Mouse (Mus musculus) adrenal gland, postnatal 4 days (tissue): Measurements from ENCODE around the gene Zdhhc25. TPM values are rescaled to one million over a fixed set of nuclear protein-coding genes. Genes with fewer than 3 reads are reported as not detected.

Source experiments
- DNase-seq, 2 experiments: peaks; one replicate each; pipeline ENCODE4 v3.0.0; 2021 to 2022; ENCODE audit warnings: low spot score in 2 of 2, mixed read lengths in 2 of 2
- long read RNA-seq, 2 experiments: library from polyadenylated mRNA; stranded (forward); transcript quantifications; one replicate each; pipeline ENCODE4 v2.0.0; 2021
- total RNA-seq, 2 experiments: library from RNA; stranded (reverse); gene quantifications; 2 replicates each; pipeline ENCODE4 v1.2.3; 2021

Zdhhc25 gene
- not detected for total RNA-seq
- long read RNA-seq, experiment 1: 0 reads
- long read RNA-seq, experiment 2: 0 reads

DNA sequence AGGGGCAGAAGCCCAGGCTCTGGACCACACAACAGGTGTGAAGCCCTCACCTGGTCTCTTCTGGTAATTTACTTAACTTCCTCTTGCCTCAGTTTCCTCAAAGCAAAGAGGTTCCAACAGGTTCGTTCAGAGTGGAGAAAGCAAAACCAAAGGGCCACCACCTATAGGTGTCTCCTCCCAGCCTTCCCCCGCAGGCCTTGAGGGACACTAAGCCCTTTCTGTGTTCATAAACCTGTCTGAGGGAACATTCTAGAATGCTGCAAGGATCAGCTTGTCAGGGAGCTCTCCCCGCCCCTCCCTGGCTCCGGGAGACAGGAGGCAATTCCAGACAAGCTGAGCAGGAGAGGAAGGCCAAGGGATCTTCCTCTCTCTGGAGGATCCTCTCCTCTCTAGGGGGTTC, at the start of gene Zdhhc25:
Gene Zdhhc25, plus strand, starts transcription at position 301 of the 400 bp plus-strand sequence.
- DNase-seq: no peak

DNA sequence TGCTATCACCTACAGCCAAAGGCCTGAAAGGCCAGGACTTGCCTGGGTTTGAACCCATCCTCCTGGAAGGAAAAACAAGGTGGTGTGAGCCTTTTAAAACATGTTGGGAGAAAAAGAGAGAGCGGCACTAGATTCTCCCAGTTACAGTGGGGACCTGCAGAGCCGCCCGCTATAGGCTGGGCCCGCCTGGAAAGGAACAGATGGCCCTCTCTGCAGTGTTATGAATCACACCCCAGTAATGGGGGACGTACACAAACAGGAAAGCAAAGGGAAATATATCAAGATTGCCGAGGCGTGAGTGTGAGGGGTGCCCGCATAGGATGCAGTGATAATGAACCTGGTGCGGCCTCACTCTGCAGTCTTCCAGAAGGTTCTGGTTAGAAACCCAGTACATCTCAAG, 47.2 kb upstream of the Zdhhc25 start:
- no peak for DNase-seq

DNA sequence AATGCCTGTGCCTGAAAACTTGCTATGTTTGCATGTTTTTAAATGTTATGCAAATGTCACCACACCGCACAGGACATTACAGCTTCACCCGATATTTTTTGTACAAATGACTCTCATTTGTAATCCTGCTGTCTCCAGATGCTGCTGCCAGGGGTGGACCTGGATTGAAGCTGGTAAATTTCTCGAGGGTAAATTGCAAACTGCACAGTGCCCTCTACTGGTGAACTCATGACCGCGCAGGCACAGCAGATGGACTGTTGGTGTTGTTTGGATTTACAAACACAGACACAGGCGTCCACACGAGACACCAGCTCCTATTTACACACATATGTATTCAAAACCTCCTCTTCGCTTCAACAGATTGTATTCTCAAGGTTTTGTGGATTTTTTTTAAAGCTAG, 44.6 kb upstream of the Zdhhc25 start:
- no peak for DNase-seq

DNA sequence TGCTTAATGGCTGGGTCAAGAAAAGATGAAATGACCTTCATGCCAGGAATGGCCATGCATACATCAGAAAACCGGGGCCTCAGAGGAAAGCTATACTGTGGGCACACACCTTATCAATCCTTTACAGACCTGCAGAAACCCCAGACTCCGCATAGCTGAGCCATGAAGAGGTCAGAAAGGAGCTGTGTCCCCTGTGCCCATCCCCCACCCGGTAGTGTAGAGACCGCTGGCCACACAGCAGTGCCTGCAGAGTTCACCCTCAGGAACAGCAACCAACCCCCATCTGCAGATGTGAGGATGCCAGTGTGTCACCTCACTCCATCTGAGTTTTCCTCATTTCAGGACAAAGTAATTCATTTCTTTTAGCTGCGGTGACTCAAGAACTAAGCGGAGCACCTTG, 39.5 kb upstream of the Zdhhc25 start:
- no peak for DNase-seq

DNA sequence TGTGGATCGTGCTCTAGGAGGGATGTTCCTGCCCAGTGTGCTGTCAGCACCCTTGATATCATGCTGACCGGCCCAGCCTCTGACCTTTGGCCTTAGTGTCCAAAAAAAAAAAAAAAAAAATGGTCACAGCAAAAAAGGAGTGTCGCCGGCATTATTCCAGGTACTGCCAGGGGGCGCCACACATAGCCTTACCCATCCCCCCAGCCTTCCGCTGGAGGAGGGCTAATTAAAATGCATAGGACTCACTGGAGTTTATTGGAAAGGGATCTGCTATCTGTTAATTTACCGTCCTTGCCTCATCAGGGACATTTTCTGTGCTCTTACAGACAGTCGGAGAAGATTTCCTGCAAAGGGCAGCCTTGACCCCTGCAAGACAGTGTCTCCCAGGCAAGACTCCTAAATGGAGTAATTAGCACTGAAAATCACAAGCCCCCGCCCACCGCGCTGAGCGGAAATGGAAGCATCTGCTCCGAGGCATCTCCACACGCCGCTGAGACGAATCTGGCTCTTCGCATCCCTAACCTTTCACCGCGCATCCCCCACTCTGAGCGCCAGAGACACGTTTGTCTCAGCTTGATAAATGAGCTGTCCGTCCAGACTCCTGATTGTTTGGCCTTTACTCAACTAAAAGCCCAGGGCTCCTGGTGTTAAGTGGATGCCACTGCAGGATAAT, 38.9 kb upstream of the Zdhhc25 start:
- DNase-seq: no peak

DNA sequence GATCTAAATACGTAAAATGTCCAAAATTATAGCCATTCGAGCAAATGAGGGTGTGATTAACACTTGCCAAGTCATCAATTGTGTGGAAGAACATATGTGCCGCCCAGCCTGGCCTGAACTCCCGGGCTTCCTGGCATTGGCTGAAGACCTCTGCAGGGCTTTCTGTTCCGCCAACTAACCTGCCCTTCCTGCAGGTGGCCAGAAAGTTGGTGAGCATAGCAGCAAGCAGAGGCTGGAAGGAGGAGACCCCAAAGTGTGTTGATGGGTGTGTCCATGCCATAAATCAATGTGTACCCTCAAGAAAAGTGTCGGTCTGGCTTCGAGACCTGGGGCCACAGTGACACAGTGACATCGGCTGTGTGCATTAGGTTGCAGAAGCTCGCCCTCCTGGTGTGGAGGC, 34.8 kb upstream of the Zdhhc25 start:
- no peak for DNase-seq

DNA sequence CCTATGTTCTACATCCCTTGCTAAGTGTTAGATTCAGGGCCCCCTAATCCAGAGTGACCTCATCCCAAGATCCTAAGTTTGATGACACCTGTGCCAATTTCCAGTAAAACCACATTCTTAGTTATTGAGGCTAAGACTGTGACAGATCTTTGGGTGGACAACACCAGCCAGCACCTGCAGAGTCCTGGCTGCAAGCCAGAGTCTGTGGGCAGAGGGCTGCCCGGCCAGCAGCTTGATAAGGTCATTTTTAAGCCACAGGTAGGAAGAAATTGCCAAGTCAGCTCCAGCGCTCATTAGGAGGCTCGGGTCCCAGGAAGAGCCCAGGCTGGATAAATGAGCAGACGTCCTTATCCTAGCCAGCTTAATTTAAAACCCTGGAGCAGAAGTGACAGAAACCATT, 34.3 kb upstream of the Zdhhc25 start:
- DNase-seq: no peak

DNA sequence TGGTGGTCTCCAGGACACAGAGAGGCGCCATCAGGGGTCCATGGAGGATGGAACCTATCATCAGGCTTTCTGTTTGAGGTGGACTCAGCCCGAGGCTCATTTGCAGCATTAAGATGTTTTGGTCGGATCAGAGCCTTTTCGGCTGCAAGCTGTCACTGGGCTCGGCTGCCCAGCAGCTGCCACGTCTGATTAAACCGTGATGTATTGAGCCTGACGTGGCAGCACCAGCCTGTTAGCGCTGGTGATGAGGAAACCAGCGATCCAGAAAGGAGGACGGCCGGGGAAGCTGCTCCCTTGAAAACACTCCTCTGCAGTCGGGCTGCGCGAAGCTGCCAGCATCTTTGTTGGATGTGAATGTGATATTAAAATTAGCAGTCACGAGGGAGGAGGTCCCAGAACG, 29.4 kb upstream of the Zdhhc25 start:
- DNase-seq: no peak

DNA sequence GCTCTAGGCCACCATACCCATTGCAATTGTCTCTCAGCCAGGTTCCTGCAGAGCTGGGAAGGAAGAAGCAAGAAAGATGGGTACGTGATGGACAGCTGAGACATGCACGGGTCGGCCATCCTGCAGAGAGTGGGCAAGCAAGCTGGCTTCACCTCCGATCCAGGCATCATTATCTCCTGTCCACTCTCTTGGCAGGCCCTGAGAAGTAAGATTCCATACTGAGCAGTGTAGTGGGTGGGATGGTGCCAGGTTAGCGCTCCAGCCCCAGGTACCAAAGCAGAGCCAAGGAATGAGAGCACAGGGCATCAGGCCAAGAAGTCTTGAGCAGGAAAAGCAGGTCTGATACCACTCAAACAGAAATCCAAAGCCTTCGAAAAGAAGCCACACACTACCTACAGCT, 20.6 kb upstream of the Zdhhc25 start:
- DNase-seq: no peak

DNA sequence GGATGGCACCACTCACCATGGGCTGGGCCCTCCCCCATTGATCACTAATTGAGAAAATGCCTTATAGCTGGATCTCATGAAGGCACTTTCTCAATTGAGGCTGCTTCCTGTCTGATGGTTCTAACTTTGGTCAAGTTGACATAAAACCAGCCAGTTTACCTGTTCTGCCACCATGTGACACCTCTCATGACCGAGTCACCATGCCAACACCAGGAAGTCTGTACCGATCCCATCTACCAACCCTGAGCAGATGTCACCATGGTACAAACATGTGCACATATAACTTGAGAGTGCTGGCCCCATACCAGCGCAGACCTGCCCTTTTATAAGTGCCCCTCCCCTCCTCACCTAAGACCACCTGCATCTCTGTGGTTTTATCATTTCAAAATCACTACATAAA, 2.4 kb downstream of the Zdhhc25 start:
- no peak for DNase-seq

DNA sequence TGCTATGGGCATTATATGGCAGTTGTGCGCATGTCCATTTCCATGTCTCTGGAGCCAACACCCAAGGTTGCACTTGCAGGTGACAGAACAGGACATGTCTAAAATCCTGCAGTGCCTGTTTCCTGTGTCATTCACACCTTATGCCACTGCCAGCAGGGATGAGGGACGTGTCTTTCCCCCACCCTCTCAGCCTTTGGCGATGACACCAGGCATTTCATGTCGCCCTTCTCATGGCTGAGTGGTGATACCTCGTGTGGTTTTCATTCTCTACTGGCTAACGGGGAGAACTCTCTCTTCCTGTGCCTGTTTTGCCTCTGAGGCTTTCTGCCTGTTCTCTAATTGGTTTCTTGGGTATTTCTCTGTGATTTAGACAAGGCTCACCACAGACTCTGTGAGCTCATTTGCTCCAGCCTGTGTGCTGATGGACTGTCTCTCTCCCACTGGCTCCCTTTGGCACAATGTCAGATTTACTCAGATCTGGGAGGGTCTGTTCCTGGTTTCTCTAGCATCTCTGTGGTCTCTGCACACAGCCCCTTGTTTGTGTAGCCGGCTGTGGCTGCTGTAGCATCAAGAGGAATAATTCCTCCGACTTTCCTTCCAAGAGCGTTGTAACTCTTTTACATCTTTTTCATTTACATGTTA, 3.1 kb downstream of the Zdhhc25 start:
- no peak for DNase-seq

DNA sequence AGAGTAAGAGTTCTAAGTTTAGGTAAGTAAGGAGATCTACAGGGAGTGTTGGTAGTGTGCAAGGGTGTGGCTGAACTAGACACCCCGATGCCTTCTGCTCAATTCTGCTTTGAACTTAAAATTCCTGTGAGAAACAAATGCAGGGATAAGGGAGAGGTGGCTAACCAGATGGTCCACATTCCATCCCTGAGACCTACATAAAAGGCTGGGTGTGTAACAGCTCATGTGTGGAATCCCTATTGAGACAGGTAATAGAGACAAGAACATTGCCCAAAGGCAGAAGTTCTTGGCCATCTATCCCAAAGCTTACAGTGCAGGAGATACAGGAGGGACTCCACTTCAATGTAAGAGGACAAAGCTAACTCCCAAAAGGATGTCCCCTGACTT, 3.6 kb downstream of the Zdhhc25 start:
- no peak for DNase-seq

DNA sequence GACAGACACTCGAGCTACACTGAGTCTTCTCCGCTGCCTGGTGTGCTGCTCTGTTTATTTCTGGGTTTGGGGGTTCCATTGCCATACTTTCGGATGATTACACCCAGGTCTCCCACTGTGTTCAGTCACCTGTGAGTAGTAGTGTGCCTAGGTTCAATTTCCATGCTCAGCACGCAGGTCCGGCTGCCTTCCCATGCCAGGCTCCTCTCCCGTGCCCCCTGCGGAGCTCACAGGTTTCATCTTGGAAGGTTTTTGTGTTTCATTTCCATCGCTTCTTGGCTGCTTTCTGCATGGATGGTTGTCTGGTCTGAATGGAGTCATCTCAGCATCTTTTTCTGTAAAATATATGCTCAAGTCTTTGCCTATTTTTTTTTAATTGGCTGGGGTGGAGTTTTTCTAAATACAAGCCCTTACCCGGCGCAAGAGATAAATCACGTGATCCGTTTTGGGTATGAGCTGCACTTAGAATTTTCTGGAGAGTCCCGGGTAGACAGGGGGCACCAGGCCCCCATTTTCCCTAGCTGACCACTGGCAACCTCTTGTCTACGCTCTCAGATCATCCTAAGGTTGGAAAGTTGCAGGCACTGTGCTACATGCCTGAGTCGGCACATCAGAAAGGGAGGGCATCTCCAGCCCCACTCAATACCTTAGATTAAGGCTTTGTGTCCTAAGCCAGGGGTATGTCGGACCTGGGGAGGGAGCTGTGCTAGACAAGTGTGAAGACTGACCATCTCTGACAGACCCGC, 4.7 kb downstream of the Zdhhc25 start:
- no peak for DNase-seq

DNA sequence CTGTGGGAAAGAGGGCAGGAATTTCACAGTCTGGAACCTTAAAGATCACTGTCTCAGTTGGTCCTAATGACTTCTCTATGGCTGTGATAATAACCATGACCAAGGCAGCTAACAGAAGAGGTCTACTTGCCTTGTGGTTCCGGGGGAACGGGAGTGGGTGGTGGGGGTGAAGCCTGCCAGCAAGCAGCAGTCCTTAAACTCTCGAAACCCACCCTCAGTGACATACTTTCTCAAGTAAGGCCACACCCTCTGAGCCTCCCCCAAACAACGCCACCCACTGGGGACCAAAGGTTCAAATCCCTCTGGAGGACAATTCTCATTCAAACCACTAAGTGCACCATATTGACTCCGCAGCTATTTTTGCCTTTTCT, 5.3 kb downstream of the Zdhhc25 start:
- no peak for DNase-seq

DNA sequence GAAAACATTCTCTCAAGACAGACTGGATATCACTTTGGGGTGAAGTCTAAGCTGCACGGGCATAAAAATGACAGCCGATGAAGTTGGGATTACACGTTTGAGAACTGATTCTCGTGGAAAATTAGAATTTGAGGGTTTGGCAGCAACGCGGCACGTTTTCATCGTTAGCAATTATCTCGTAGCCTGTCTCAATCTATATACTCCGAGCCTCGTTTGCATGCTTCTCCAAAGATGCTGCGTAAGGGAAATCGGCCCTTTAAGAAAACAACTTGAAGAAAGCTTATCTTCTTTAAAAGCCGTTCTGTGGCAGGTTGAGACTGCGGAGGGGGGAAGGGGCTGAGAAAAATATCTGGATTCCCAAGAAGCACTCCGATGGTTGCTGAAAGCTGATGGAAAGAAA, 17.0 kb downstream of the Zdhhc25 start:
- no peak for DNase-seq

DNA sequence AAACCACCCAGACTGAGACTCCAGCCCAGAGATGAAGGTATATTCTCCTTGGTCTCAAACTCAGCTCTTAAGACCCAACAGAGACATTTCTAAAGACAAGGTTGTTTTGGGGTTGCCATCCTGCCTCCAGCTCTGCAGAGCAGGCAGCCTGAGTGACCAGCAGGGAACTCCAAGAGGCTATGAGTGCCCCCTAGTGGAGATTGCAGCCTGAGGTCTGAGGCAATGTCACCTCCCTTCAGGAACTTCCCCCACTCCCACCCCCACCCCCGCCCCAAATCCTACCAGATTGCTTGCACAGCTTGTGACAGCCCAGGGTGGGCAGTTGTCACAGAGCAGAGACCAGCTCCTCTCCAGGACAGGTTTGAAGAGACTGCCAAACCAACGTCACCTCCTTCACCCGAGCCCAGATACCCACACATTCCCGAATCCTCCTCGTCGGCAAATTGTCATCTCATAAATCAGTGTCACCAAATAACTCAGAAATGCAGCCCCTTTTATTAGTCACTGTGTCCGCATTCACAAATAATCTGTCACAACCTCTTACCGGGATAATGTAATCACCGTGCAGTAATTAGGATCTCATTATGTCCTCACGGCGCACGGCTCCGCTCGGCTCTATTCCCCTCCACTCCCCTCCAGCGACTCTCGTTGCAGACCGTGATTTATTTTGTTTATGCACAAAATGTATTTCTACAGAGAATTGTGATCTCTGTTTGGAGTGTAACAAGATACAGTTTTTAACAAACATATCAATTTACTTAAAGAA, 18.1 kb downstream of the Zdhhc25 start:
- DNase-seq: no peak

DNA sequence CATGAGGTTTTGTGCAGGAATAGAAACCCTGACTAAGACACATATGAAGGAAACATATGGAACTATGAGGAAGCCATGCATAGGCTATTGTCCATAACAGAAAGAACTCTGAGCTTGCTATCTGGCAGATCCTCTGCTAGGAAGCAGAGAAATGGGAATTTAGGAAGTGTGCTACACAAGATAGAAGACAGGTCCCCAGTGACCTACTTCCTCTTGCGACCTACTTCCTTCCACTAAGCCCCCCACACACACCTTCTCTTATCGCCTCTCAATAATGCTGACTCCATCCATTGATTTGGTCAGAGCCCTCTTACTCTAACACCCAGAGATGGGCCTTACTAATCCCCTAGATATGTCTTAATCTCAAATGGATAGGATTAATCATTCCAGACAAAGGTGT, 19.9 kb downstream of the Zdhhc25 start:
- DNase-seq: no peak

DNA sequence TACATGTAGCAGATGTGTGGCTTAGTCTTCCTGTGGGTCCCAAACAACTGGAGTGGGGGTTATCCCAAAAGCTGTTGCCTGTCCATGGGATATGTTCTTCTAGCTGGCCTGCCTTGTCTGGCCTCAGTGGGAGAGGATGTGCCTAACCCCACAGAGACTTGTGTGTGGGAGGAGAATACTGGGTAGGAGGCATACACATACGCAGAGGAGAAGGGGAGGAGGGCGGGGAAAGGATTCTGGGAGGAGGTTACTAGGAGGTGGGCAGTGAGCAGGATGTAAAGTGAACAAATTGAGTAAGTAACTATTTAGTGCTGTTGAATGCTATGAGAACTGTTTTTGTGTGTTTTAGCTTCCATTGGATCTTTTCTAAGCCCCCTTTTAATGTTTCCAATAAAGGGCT, 23.8 kb downstream of the Zdhhc25 start:
- no peak for DNase-seq

DNA sequence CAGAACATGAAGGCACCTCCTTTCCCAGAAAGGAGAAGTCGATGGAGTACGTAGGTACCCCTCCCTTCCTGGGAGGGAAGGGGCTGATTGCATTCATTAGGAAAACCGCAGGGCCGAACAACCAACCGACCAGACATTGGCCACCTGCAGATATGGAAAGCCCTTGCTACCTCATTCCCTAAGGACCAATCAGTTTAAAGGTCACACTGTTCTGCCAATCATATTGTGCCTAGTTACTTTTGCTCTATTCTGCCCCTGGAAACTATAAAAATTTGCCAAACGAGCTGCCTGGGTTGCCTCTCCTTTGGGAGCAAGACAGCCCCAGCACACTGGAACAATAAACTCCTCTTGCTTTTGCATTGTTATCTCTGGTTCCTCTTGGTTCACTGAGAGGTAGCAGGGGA, 24.8 kb downstream of the Zdhhc25 start:
- DNase-seq: no peak

DNA sequence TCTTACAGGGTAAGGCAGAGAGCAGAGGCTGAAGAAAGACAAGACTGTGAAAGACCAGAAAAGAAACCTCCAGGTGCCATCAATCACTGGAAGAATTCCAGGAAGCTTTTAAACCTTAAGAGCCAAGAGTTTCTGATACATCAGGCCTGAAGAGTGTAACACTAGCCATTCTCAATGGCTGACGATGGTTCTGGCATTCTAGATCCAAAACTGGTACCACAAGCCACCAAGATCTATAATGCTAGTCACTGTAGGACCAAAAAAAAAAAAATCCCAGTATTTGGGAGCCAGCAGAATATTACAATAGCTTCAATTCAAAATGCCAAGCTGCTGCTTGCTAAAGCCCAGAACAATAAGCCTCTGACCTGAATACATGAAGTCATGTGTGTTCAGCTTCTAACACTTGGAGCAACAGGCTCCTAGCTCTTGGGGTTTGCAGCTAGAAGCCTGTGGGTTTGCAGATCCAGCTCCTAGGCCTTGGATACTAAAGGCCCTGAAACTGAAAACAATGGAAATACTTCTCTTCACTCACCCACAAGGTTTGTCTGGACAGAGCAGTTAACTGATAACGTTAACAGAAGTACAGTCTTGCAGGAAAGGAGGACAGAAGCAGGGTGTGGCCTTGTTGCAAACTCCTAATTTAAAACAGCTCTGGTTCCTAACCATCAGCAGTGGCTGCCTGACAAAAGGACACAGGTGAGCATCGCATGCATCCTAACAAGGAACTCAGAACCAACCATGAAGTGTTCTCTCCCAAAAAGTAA, 25.4 kb downstream of the Zdhhc25 start:
- no peak for DNase-seq

DNA sequence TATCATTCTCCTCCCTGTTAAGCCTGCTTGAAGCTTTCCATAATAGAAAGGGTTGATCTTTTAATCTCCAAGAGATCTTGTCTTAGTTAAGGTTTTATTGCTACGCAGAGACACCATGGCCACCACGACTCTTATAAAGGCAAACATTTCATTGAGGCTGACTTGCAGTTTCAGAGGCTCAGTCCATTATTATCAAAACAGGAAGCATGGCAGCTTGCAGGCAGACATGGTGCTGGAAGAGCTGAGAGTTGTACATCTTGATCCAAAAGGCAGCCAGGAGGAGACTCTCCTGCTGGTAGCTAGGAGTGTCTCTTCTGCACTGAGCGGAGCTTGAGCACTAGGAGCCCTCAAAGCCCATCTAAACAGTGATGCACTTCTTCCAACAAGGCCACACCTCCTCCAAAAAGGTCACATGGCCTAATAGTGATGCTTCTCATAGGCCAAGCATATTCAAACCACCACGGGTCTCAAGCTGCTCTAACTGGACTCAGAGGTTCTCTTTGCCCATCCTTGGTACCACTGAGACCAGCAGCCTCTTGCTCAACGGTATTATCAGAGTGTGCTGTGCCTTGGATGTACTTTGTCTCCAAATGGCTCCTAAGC, 26.9 kb downstream of the Zdhhc25 start:
- no peak for DNase-seq
